ENCODE assay signal across 12 mouse cellular contexts in genomic region chr3:83495584-83495983, GRCm38 (mm10).
DNase-seq lines count a peak whose midpoint lies in the region; ATAC-seq and TF ChIP-seq lines count a peak whose summit lies in the region.
"Had no signal": no experiment of that assay in that cellular context is flagged by ENCODE, and none has a peak within 500 bp of the region (broad histone marks: within the 10 kb centered on the region; RNA-seq: fewer than 3 reads in every experiment).

No protein-coding gene starts in this region.

- no peaks in the 10 kb centered on the region for H3K4me1 ChIP-seq in midbrain, embryonic 10.5 days
- H3K4me1 ChIP-seq in midbrain, embryonic 11.5 days (ENCODE audit: control insufficient read depth, insufficient read depth, low read length) = no peaks in the 10 kb centered on the region
- no peaks in the 10 kb centered on the region for H3K4me1 ChIP-seq in lung, postnatal 0 days (ENCODE audit: insufficient read depth, low read depth, low read length)
- H3K4me1 ChIP-seq: embryonic facial prominence, embryonic 13.5 days; stomach, embryonic 15.5 days had no signal

- TF ChIP-seq EP300 in lung, postnatal 0 days (IDR thresholded peaks at IDR 0.05) = no peak

- WGBS in midbrain, embryonic 10.5 days = 23% methylated on average over 1 of the region's 1 CpGs
- WGBS in midbrain, embryonic 11.5 days = 12% methylated on average over 1 of the region's 1 CpGs
- WGBS in lung, postnatal 0 days = 14% methylated on average over 1 of the region's 1 CpGs

- DNase-seq in gastrocnemius, postnatal 14 days = peak; percentile 20
- DNase-seq in gastrocnemius, adult 18-20 months (ENCODE audit: low spot score) = no peak
- peak; percentile 14 for DNase-seq in midbrain, embryonic 10.5 days (ENCODE audit: low spot score)
- no peak for DNase-seq in midbrain, embryonic 11.5 days (ENCODE audit: low spot score, missing footprints)
- peak; percentile 68 for DNase-seq in adrenal gland, postnatal 14 days
- no peak for DNase-seq in lung, postnatal 0 days (ENCODE audit: low spot score)
- DNase-seq in B cell, adult 2 months = no peak

- no peak overlapping the region for H3K4me3 ChIP-seq in midbrain, embryonic 10.5 days
- no peak overlapping the region for H3K4me3 ChIP-seq in midbrain, embryonic 11.5 days (ENCODE audit: low read depth, low read length)
- no peak overlapping the region for H3K4me3 ChIP-seq in lung, postnatal 0 days (ENCODE audit: low read depth, low read length)
- H3K4me3 ChIP-seq: embryonic facial prominence, embryonic 13.5 days; stomach, embryonic 15.5 days had no signal

- no peak for ATAC-seq in midbrain, embryonic 11.5 days (ENCODE audit: low FRiP score)
- ATAC-seq in lung, postnatal 0 days = no peak
- ATAC-seq in megakaryocyte-erythroid progenitor cell, adult 5-6 weeks (replicated peaks; ENCODE audit: low FRiP score, low TSS enrichment, poor library complexity, severe bottlenecking) = no peak
- ATAC-seq: inflammation-experienced regulatory T-cells, adult 6 months had no signal

- no peaks in the 10 kb centered on the region for H3K27me3 ChIP-seq in midbrain, embryonic 10.5 days (ENCODE audit: low read depth, poor library complexity, severe bottlenecking)
- no peaks in the 10 kb centered on the region for H3K27me3 ChIP-seq in midbrain, embryonic 11.5 days (ENCODE audit: control insufficient read depth, insufficient read depth, low read length)
- H3K27me3 ChIP-seq in lung, postnatal 0 days (replicated peaks; ENCODE audit: insufficient read depth, low read length) = no peaks in the 10 kb centered on the region
- H3K27me3 ChIP-seq: embryonic facial prominence, embryonic 13.5 days; stomach, embryonic 15.5 days had no signal

- TF ChIP-seq CTCF in lung, postnatal 0 days (IDR thresholded peaks at IDR 0.05) = peak; percentile 54

- no peaks in the 10 kb centered on the region for H3K36me3 ChIP-seq in midbrain, embryonic 10.5 days
- H3K36me3 ChIP-seq in midbrain, embryonic 11.5 days (ENCODE audit: control insufficient read depth, insufficient read depth, low read length) = no peaks in the 10 kb centered on the region
- H3K36me3 ChIP-seq in lung, postnatal 0 days (ENCODE audit: insufficient read depth, low read length) = no peaks in the 10 kb centered on the region
- H3K36me3 ChIP-seq: embryonic facial prominence, embryonic 13.5 days; stomach, embryonic 15.5 days had no signal

- intact Hi-C loops in gastrocnemius, postnatal 14 days (cut with DNase I; ENCODE audit: low total_unique reads) = no loop called here

- H3K9ac ChIP-seq in midbrain, embryonic 11.5 days (ENCODE audit: low read length) = no peak overlapping the region
- no peak overlapping the region for H3K9ac ChIP-seq in lung, postnatal 0 days (replicated peaks; ENCODE audit: low read depth)
- H3K9ac ChIP-seq: embryonic facial prominence, embryonic 13.5 days; stomach, embryonic 15.5 days had no signal

- no peak overlapping the region for H3K27ac ChIP-seq in midbrain, embryonic 10.5 days (replicated peaks)
- H3K27ac ChIP-seq in midbrain, embryonic 11.5 days (ENCODE audit: low read depth, low read length) = no peak overlapping the region
- no peak overlapping the region for H3K27ac ChIP-seq in lung, postnatal 0 days (ENCODE audit: low read length)
- H3K27ac ChIP-seq: embryonic facial prominence, embryonic 13.5 days; macrophage; stomach, embryonic 15.5 days had no signal

- no peak overlapping the region for H3K4me2 ChIP-seq in midbrain, embryonic 11.5 days
- no peak overlapping the region for H3K4me2 ChIP-seq in lung, postnatal 0 days (replicated peaks; ENCODE audit: low read depth, low read length)
- H3K4me2 ChIP-seq: embryonic facial prominence, embryonic 13.5 days; stomach, embryonic 15.5 days had no signal

- H3K9me3 ChIP-seq in midbrain, embryonic 10.5 days (replicated peaks) = no peaks in the 10 kb centered on the region
- H3K9me3 ChIP-seq in midbrain, embryonic 11.5 days (ENCODE audit: control insufficient read depth, low read length) = no peaks in the 10 kb centered on the region
- no peaks in the 10 kb centered on the region for H3K9me3 ChIP-seq in lung, postnatal 0 days (ENCODE audit: low read length)
- H3K9me3 ChIP-seq: embryonic facial prominence, embryonic 13.5 days; stomach, embryonic 15.5 days had no signal

Comparison
In these comparisons a context has a peak if more than half of its experiments do, and no peak if none do; other contexts are left out.
1. DNase-seq: peak in gastrocnemius, postnatal 14 days (single experiment), midbrain, embryonic 10.5 days (single experiment) and adrenal gland, postnatal 14 days (single experiment); none in gastrocnemius, adult 18-20 months (single experiment), midbrain, embryonic 11.5 days (single experiment), lung, postnatal 0 days (single experiment) and B cell, adult 2 months (0 of 2).